Comparison of ENCODE assay signal across 25 mouse cellular contexts in the genomic region with DNA sequence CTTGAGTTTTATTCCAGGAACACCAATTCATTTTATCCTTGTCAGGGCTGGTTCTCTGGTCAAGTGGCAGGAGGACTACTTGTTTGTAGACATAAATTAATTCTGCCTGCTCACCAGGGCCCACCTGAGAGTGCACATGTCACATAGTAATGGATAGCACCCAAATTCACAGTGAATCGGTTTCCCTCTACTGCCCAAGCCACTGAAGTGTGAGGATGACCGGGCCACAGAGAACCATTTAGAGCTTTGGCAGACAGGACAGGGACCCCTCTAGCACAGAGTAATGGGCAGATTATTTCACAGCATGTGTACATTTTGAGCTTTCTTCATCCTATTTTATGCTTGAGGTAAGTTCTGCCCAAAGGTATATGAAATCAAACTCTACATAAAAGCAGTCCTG.
"Had no signal": no experiment of that assay in that cellular context is flagged by ENCODE, and none has a peak within 500 bp of the region (broad histone marks: within the 10 kb centered on the region; RNA-seq: fewer than 3 reads in every experiment).

No protein-coding gene starts in this region.

- H3K9ac ChIP-seq: limb, embryonic 13.5 days; liver, embryonic 12.5 days; liver, embryonic 15.5 days; lung, embryonic 15.5 days; midbrain, embryonic 13.5 days; neural tube, embryonic 12.5 days; neural tube, embryonic 15.5 days had no signal

- DNase-seq: kidney, adult 2 months; kidney, postnatal 25 days; layer of hippocampus, postnatal 36 days; liver; lung, adult 18-20 months; lung, postnatal 10 days; lung, postnatal 36 days; right cerebral cortex, adult 18-20 months; right cerebral cortex, postnatal 14 days; right cerebral cortex, postnatal 4 days; thymus, adult 2 months; thymus, postnatal 14 days; thymus, postnatal 4 days had no signal

- H3K27ac ChIP-seq: limb, embryonic 10.5 days; limb, embryonic 13.5 days; liver, embryonic 12.5 days; liver, embryonic 15.5 days; lung, embryonic 15.5 days; midbrain, embryonic 10.5 days; midbrain, embryonic 13.5 days; neural tube, embryonic 12.5 days; neural tube, embryonic 15.5 days; stomach, postnatal 0 days had no signal

- H3K4me2 ChIP-seq: limb, embryonic 13.5 days; liver, embryonic 12.5 days; liver, embryonic 15.5 days; lung, embryonic 15.5 days; midbrain, embryonic 13.5 days; neural tube, embryonic 12.5 days; neural tube, embryonic 15.5 days had no signal

- H3K9me3 ChIP-seq: limb, embryonic 10.5 days; limb, embryonic 13.5 days; liver, embryonic 12.5 days; liver, embryonic 15.5 days; lung, embryonic 15.5 days; megakaryocyte, embryonic 14.5 days; midbrain, embryonic 10.5 days; midbrain, embryonic 13.5 days; neural tube, embryonic 12.5 days; neural tube, embryonic 15.5 days had no signal

- H3K4me1 ChIP-seq: limb, embryonic 10.5 days; liver, embryonic 12.5 days; liver, embryonic 15.5 days; lung, embryonic 15.5 days; megakaryocyte, embryonic 14.5 days; midbrain, embryonic 10.5 days; midbrain, embryonic 13.5 days; neural tube, embryonic 12.5 days; neural tube, embryonic 15.5 days had no signal

- H3K4me3 ChIP-seq: limb, embryonic 10.5 days; limb, embryonic 13.5 days; liver, embryonic 12.5 days; liver, embryonic 15.5 days; lung, embryonic 15.5 days; megakaryocyte, embryonic 14.5 days; midbrain, embryonic 10.5 days; midbrain, embryonic 13.5 days; neural tube, embryonic 12.5 days; neural tube, embryonic 15.5 days had no signal

- H3K36me3 ChIP-seq: limb, embryonic 10.5 days; limb, embryonic 13.5 days; liver, embryonic 12.5 days; liver, embryonic 15.5 days; lung, embryonic 15.5 days; midbrain, embryonic 10.5 days; midbrain, embryonic 13.5 days; neural tube, embryonic 12.5 days; neural tube, embryonic 15.5 days had no signal

- H3K27me3 ChIP-seq: limb, embryonic 13.5 days; liver, embryonic 12.5 days; liver, embryonic 15.5 days; lung, embryonic 15.5 days; megakaryocyte, embryonic 14.5 days; midbrain, embryonic 13.5 days; neural tube, embryonic 12.5 days; neural tube, embryonic 15.5 days had no signal

- ATAC-seq: intestine, embryonic 16.5 days; liver, embryonic 12.5 days; midbrain, embryonic 13.5 days had no signal
